Mouse (Mus musculus) urinary bladder, postnatal 14 days (tissue): Measurements from ENCODE around the gene Gm34653.
"Not testable (repeated sequence)": the region's sequence is repeated elsewhere in the genome, so short reads cannot be mapped to it uniquely, and the experiment has no call there.

Source experiments
- DNase-seq: peaks from one replicate; pipeline ENCODE4 v3.0.0; 2021; ENCODE audit warnings: low spot score

The Gm34653 gene

DNA sequence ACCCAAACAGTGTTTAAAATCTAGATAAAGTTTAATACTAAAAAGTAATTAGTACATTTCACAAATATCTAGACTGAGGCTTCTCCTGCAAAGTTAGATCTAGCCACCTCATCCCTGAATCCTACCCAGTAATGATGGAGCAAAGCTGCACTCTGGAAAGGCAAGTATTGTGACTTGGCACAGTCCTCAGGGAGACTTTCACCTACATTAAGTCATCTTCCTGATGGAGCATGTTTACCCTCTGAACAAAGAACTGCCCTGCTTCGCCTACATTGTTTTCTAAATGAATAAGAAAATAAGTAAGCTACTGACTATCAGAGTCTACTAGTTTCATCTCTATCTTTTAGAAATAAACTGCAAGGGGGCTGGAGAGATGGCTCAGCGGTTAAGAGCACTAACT lies 14.3 kb upstream of the Gm34653 start:
- DNase-seq = no peak

DNA sequence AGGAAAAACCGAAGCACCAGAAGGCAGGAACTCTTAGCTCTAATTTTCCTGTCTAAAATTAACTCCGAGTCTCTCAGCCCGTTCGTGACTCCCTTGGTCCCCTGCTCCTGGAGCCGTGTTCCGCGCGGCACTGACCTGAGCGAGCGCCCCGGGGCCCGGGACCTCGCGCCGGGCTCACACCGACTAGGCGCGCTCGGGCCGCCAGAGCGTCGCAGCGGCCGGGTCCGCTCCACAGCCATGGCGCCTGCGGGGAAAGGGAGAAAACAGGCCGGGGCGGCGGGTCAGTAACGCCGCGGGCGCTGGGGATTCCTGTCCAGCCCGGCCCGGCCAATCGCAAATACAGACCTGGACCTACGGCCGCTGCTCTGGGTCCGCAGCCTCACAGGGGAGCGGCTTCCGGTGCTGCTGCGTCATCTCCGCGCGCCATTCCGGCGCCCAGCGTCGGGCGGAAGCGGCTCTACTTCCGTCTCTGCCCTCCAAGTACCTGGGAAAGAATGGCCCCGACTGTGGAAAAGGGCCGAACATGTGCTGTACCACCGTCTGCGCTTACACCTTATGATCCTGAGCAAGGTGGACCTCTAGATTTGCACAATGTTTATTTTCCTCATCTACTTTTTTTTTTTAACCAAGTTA lies 6.9 kb upstream of the Gm34653 start, which contains the start of gene Fbxw2:
Fbxw2 (minus strand) TSS at position 485 of the 633 bp plus-strand sequence.
- peak; percentile 92 for DNase-seq

DNA sequence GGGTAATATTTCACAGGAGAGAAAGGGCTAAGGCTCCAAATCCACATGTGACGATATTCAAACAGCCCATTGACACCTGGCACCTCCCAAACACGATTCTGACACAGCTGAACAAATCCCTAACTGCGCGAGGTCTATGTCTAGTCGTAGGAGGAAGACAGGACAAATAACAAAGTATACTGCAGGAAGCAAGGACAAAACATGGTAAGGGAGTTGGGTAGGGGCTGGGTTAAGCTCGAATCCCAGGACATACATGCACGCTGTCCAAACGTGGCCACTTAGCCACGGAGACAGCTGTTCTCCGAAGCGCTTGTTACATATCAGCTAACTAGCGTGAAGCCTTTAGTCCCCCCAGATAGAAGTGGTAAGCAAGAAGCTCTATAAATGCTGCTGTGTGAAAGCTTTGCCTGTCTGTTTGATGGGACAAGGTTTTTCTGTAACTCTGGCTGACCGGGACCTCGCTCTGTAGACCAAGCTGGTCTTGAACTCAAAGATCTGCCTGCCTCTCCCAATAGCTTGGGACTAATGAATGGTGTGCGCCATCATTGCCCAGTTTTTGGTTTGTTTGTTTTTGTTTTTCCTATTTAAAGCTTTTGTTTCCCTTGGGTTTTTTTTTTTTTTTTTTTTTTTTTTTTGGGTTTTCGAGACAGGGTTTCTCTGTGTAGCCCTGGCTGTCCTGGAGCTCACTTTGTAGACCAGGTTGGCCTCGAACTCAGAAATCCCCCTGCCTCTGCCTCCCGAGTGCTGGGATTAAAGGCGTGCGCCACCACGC lies 6.2 kb upstream of the Gm34653 start:
- DNase-seq = no peak

DNA sequence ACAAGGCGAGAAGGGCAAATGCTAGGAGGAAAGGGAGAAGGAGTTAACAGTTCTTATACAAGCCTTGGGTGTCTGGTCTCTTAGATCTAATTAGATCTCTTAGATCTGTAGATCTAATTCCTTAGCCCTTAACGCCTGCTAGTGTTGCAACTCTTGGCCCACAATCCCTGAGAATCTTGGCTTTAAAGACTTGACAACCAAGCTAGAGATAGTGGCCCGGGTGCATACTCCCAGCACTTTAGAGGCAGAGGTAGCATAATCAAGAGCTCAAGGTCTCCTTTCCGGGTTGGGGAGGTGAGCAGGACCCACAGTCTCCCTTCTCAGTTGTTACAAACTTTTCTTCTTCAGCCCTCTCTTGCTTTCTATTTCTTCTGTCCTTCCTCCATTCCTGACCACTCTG lies 5.2 kb upstream of the Gm34653 start:
- DNase-seq = no peak

DNA sequence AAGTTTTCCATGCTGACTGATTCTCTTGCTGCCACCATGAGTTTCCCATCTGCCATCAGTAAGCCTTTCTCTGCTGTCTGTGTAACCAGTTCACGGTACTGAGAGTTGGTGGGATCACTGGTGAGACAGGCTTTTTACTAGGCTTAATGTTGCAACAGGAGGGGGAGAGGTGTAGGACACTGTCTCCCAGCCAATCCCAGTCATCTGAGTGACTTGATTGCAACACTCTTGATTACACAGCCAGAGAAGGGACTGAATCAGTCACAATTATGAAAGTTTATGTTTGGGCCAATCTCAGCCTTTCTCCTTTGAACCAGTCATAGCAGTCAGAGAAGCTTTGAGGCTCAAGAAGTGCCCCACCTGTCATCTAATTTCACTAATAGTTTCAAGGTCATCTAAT lies 4.8 kb upstream of the Gm34653 start:
- no peak for DNase-seq

DNA sequence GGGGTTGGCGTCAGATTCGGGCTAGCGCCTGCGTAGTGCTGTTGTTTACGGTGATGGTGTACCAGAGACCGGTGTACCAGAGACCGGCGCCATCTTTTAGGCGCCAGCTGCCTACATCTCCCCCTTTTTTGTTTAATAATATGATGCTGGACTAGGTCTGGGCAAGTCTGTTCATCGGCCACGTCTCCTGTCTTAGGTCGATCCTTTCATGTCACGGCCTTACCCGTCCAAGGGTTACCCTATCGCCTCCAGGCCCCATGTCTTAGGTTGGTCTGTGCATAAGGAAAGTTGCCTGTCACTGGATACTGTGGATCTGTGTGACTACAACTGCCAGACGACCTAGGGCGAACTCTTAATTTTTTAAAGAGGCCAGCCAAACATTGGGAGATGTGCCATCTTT lies 2.7 kb upstream of the Gm34653 start:
- DNase-seq = not testable (repeated sequence)

DNA sequence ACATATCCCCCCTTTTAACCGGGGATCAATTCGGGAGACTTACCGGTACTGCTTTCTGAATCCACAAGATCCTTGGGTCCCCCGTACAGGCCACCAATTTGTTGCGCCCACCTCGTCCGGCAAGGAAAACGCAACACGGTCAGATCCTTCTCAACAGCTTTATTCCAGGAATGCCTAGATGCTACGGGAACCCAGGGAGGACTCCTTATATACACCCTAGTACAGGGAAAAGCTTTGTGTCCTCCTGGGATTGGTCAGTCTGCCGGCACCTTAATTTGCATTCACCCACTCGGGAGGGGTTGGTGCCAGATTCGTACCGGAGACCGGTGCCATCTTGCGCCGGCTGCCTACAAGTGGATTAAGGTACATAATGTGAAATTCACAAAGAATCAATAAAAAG lies 817 bp downstream of the Gm34653 start:
- DNase-seq = no peak

DNA sequence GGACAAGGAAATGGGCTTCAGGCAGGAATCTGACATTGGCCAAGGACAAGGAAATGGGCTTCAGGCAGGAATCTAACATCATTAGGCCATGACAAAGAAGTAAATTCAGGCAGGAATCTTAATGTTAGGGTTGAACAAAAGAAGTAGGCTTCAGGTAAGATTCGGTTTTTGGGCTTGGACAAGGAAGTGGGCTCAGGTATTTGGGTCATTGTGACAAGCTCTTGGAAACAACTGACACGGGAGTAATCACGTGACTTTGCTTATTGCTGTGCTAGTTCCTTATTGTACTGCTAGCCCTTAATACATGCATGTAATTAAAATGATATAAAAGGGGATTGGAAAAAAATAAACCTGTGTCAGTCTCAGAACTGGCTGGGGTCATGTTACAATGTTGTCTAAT lies 2.9 kb downstream of the Gm34653 start:
- DNase-seq = no peak

DNA sequence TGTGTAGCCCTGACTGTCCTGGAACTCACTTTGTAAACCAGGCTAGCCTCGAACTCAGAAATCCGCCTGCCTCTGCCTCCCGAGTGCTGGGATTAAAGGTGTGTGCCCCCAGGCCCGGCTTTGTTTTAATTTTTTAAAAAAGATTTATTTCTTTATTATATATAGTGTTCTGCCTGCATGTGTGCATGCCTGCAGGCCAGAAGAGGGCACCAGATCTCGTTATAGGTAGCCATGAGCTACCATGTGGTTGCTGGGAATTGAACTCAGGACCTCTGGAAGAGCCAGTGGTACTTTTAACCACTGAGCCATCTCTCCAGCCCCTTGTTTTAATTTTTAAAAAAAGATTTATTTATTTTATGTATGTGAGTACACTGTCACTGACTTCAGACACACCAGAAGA lies 7.3 kb downstream of the Gm34653 start:
- DNase-seq = not testable (repeated sequence)

DNA sequence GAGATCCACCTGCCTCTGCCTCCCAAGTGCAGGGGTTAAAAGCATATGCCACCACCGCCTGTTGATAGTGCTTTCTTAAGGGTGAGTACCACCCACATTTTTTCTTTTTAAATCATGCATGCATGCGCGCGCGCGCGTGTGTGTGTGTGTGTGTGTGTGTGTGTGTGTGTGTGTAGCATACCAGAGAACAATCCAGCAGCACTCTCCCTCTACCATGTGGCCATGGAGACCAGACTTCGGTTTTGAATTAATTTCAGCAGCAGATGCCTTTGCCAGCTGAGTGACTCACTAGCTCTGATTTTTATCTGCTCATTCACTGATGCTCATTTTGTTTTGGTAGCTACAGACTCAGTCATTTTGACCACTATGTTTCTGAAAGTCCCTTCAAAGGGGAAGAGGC lies 8.9 kb downstream of the Gm34653 start:
- no peak for DNase-seq

DNA sequence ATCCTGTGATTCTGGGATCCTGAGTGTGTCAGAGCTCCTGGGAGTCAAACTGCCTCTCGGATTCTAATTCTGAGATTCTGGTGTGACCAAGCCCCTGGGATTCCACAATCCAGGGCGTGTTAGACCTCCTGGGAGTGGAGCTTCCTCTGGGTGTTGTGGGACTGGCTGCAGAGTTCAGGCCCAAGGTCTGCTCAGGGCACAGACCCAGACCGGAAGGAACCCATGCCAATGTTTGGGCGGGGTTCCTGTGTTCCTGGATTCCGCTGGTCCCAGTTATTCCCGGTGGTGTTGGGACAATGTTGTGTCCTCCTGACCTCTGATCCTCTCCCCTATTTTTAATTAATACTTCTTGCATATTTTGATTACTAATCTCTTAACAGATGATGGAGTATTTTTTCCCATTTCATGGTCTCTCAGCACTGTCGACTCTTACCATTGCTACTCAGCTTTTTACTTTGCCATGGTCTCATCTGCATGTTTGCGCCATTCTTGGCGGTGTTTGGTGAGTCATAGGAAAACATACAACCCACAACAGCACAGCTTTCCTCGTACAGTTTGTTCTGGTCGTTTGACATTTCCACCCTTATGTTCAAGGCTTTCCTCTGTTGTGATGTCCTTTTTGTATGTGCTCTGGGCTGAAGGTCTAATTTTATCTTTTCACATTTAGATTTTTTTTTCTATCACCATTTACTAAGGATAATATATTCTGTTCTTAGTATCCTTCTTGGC lies 10.6 kb downstream of the Gm34653 start:
- no peak for DNase-seq

DNA sequence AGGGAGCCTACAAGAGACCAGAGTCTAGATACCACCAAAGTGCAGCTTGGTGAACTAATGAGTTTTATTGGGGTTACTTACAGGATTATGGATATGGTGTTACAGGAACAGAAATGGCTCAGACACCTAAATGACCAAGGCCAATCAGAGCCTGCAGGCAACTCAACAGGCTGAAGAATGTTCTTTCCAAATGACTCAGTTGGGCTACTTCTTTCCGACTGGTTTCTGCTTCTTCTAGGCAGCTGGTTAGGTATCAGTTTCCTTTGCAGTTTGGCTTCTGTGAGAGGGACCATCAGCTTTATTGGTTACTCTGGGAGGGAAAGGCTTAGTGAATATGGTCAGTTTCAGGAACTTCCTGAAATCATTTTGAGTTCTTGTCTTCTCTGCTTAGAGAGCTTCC lies 14.9 kb downstream of the Gm34653 start:
- no peak for DNase-seq

DNA sequence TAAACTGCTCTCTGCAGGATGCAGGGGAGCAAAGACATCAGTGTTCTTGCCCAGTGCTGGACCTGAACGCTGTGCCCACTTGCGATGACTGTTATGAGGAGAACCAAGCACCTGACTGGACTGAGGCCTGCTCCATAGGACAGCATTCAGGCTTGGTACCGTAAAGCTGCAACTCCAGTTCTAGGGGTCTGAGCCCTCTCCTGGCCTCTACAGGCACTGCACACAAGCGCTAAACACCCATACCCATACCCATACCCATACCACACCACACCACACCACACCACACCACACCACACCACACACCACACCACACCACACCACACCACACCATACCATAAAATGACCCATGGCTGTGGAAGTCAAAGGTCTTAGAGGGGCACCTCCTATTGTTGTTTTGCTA lies 22.5 kb downstream of the Gm34653 start:
- no peak for DNase-seq

DNA sequence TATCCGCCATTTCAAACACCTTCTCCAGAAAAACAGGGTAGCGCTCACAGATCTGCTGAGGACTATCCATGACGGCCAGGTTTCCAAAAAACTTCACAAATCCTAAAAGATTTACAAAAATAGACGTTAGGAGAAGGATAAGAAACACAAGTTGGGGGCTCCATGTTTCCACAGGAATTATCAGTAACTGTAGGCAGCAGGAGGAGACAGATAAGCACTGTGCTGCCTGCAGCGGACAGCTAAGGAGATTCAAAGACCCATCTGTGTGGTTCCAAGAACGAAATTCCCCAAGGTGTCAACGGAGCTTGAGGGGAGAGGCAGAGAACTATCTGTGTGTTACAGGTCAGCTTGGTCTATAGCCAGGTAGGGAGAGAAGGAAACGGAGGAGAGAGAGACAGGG lies 24.9 kb downstream of the Gm34653 start:
- DNase-seq = no peak

DNA sequence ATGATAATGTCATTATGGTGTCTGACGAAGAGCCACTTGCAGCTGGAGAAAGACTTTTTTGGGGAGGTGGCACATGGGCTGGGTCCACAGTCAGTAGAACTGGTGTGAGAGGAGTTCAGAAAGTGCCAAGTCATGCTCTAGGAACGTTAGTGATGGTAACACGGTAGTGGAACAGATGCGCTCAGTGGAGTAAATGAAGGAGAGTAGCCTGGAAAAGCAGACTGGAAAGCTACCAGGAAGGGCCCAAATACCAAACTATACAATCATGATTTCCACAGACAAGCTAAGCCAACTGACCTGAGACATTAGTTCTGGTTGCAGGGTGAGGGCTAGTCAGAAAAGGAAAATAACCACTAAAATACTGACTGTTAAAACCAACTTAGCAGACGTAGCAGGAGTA lies 36.9 kb downstream of the Gm34653 start:
- DNase-seq = no peak

DNA sequence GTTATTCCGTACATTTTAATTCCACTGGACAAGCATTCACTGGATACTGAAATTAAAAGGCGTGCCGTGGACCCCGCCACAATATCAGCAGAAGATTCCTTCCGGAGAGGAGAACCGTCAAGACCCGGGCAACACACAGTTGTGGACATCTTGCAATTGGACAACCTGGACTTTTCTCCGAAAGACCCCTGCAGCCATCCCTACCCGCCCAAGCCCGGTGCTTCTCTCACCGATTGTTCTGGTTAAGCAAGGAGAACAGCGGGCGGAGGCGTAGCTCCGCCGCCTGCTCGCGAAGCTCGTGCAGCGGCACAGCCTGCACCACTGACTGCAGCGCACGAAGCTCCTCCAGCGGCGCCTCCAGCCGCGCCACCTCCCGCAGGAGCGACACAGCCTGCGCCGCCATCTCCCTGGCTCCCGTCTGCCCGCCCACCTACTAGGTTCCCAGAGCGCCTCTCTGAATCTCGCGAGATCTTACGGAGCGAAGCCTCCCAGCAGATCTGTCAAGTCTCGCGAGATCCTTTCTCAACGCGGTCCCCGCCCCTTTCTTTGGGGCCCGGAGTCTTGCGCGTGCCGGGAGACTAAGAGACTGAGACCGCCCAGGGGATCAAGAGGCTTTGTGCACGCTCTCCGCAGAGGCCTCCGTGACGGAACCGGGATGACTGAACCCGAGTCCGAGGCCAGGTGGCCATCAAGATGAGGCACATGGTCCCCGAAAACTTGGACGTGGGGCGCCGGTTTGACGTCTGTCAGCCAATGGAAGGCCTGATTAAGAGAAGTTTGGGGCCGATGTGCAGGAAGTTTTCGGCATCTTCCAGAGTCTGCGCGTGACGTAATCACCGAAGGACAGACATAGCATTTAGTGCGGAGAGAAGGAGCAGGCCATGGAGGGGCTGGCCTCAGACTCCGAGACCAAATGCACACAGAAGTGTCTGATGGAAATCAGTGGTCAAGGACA lies 38.0 kb downstream of the Gm34653 start:
- DNase-seq = peak; percentile 95

DNA sequence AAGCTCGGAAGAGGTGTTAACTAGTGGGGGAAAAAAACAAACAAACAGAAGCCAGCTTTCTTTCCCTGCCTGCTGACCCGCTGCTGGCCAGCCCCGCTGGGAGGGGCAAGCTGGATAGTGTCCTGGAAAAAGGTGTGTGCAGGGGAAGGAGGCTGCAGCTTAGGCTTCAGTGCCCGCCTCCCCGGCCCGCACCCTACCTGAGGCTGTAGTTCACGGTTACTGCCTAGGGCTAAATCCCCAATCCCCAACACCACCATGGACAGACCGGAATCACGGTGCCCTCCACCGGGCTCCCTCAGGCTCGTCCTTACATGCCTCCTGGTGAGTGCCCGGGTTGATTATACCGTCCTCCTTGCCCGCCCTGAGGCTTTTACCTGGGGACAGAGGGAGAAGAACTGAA lies 41.5 kb downstream of the Gm34653 start, which contains the start of gene Cutal:
Cutal (plus strand) TSS at position 126 of the 400 bp plus-strand sequence.
- DNase-seq = peak; percentile 48

DNA sequence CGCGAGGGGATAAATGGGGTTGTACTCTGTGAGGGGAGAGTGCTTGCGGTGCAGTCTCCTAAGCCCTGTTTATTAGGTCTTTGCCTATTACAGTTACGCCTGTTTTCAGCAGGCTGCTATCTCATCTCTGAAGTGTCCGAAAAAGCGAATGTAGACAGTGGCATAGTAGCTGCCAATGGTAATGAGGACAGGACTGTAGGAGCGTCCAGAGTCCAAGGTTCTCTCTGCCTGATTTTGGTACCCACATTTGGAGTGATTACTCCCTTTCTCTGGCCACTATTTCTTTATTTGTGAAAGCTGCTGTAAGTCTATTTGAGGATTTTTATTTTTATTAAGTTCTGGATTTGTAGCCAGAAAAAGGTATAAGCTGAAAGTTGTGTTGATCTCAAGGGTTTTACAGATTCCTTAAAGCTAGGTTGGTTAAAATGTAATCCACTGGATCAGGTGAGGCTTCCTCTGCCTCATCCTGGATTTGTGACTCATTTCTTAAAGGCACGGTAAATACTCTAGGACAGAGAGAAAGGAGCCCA lies 42.1 kb downstream of the Gm34653 start, which contains the start of gene Psmd5:
Psmd5 (minus strand) TSS at position 153 of the 530 bp plus-strand sequence.
- DNase-seq = no peak

DNA sequence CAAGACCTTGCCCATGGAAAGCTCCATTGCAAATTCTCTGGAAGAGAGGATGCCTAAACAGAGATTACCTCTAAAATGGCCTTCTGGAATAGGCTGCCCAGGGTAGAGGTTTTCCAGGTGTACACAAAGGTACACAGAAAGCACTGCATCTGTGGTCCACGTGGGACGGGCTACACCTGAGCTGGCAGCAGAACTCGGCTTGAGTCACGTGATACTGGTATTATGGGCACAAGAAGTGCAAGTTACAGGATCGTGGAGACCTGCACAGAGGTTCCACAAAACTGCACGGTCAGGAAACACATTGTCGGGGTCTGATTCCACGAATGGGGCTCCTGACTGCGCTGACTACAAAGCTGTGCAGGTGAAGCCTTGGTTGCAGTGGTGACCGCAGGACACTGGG lies 47.2 kb downstream of the Gm34653 start:
- DNase-seq = no peak

DNA sequence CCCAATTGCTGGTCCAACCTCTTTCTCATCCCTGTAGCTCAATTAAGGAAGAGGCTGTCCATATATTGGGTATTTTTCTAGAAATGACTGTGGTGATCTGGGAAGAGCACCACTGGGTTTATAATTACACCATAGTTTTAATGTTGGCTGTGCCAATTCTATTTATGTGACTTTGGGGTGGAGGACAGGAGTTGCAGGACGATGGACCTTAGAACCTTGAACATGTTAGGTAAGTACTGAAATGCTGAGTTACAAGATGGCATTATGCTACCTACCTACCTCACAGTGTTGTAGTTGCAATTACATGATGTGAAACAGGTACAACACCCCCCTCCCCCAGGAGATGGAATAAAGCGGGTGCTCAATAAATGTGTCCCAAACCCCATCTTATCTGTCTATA lies 50.0 kb downstream of the Gm34653 start:
- DNase-seq = no peak

DNA sequence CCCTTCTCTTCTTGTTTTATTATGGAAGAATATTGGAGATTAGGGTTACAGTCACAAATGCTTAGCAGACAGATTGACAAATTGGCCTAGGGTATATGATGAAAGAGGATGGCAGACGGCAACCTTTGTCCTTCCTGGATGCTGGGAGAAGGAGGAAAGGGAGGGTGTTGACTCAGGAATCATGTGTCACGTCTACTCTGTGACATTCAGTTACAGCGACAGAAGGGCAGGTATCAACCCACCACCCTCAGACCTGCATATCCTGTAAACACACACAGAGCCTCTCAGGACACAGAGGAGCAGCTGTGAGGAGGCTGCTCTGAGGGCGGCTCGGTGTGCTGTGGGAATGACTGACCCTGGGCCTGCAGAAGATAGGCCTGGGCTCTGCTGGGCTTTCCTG lies 50.4 kb downstream of the Gm34653 start:
- DNase-seq = no peak

DNA sequence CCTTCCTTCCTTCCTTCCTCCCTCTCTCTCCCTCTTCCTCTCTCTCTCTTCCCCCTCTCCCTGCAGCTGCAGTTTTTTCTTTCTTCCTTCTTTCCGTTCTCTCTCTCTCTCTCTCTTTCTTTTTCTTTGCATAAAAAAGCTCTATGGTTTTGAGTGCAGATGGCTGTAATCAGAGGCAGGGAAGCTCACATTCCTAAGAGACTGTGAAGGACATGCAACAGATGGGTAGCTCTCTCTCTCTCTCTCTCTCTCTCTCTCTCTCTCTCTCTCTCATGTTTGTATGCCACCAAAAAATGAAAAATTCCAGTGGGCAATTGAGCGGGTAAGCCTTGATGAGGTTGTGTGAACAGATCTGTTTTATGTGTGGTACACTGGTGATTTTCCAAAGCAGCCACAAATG lies 51.4 kb downstream of the Gm34653 start:
- no peak for DNase-seq
